Mouse (Mus musculus) CH12.LX (cell line): ENCODE measurements around the gene Dgcr8.

Experiments used
- CHD2 ChIP-seq: IDR thresholded peaks from 2 replicates; pipeline ENCODE4 v1.6.1; 2011; ENCODE audit warnings: low read length, improper control_type of control experiment
- CTCF ChIP-seq, 2 experiments: IDR thresholded peaks in 1 of 2; conservative IDR thresholded peaks in 1 of 2; 2 replicates each; pipeline ENCODE4 v1.5.1; 2011 to 2012; ENCODE audit warnings: low read depth in 2 of 2, low read length in 2 of 2, improper control_type of control experiment in 1 of 2, inconsistent platforms in 1 of 2, mild to moderate bottlenecking in 1 of 2, moderate library complexity in 1 of 2
- MAX ChIP-seq: IDR thresholded peaks from 2 replicates; pipeline ENCODE4 v1.6.1; 2011; ENCODE audit warnings: low read length, improper control_type of control experiment
- POLR2A ChIP-seq: IDR thresholded peaks from 2 replicates; pipeline ENCODE4 v1.6.1; 2011; ENCODE audit warnings: low read depth, mild to moderate bottlenecking, improper control_type of control experiment, low read length

- no peak for TF ChIP-seq POLR2A
- TF ChIP-seq CTCF (conservative IDR thresholded peaks at IDR 0.05 in 1 of 2, IDR thresholded peaks at IDR 0.05 in 1 of 2; ENCODE audit: low read depth in 2 of 2, low read length in 2 of 2): no peak
- TF ChIP-seq MAX: no peak
- no peak for TF ChIP-seq CHD2
These were observed 32.4 kb upstream of the Dgcr8 start for GRCm38 (mm10) chr16:18321443-18321842.
